Mouse (Mus musculus): ENCODE measurements around the gene Pef1. TPM values are rescaled to one million over a fixed set of nuclear protein-coding genes. Genes with fewer than 3 reads are reported as not detected.

Gene Pef1
- polyA plus RNA-seq, 1 experiment from 2014 or later: 75.1 TPM

- H3K36me3 ChIP-seq: no peaks in the 10 kb centered on the region
- 70% methylated on average over 3 of the region's 3 CpGs for WGBS
- H3K9ac ChIP-seq: no peak overlapping the region
- peaks cover 40% of the 10 kb centered on the region for H3K27me3 ChIP-seq
- H3K4me3 ChIP-seq (replicated peaks): no peak overlapping the region
- ATAC-seq (replicated peaks; ENCODE audit: low FRiP score): no peak
- no peaks in the 10 kb centered on the region for H3K4me1 ChIP-seq
- no peak overlapping the region for H3K4me2 ChIP-seq
- H3K9me3 ChIP-seq (replicated peaks): no peaks in the 10 kb centered on the region
- no peak overlapping the region for H3K27ac ChIP-seq
Measured at GRCm38 (mm10) chr4:130154250-130154649, 51.9 kb downstream of the Pef1 start.

DNA sequence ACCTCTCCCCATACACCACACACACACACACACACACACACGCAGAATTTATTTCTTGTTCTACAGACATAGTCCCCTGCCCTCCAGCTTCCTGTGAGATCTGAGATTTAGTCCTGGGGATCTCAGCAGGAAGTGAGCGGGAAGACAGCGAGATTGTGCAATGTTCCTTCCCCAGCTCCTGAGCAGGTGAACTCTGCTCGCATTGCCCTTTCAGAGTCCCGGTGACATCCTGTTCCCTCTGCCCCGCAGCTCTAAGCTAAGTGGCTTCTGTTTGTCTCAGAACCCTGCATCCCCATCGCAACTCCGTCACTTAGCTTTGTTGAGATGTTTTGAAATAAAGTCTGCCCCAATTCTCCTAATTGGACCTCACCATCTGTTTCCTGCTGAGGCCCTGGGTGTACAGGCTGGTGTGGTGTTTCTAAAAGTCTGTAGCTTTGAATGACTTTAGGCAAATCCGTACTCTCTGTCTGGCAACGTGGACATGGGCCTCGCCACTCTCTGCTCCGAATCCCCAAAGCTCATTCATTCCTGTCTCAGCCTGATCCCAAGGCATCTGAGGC, 54.5 kb downstream of the Pef1 start:
- no peaks in the 10 kb centered on the region for H3K9me3 ChIP-seq (replicated peaks)
- no peak overlapping the region for H3K4me2 ChIP-seq
- WGBS: 71% methylated on average over 12 of the region's 12 CpGs
- ATAC-seq (replicated peaks; ENCODE audit: low FRiP score): no peak
- no peaks in the 10 kb centered on the region for H3K36me3 ChIP-seq
- no peak overlapping the region for H3K27ac ChIP-seq
- H3K9ac ChIP-seq: no peak overlapping the region
- H3K4me3 ChIP-seq (replicated peaks): no peak overlapping the region
- H3K4me1 ChIP-seq: 0 out of 2 replicates have a peak, but pooled peaks cover 5% of the 10 kb centered on the region
- peaks cover 41% of the 10 kb centered on the region for H3K27me3 ChIP-seq

GRCm38 (mm10) chr4:130161349-130161748, 59.0 kb downstream of the Pef1 start:
- ATAC-seq (replicated peaks; ENCODE audit: low FRiP score): no peak
- H3K27ac ChIP-seq: no peak overlapping the region
- WGBS: 41% methylated on average over 4 of the region's 4 CpGs
- no peaks in the 10 kb centered on the region for H3K9me3 ChIP-seq (replicated peaks)
- H3K36me3 ChIP-seq: no peaks in the 10 kb centered on the region
- peaks cover 52% of the 10 kb centered on the region for H3K27me3 ChIP-seq
- H3K4me3 ChIP-seq (replicated peaks): no peak overlapping the region
- H3K4me1 ChIP-seq: peaks cover 33% of the 10 kb centered on the region
- no peak overlapping the region for H3K9ac ChIP-seq
- H3K4me2 ChIP-seq: no peak overlapping the region

DNA sequence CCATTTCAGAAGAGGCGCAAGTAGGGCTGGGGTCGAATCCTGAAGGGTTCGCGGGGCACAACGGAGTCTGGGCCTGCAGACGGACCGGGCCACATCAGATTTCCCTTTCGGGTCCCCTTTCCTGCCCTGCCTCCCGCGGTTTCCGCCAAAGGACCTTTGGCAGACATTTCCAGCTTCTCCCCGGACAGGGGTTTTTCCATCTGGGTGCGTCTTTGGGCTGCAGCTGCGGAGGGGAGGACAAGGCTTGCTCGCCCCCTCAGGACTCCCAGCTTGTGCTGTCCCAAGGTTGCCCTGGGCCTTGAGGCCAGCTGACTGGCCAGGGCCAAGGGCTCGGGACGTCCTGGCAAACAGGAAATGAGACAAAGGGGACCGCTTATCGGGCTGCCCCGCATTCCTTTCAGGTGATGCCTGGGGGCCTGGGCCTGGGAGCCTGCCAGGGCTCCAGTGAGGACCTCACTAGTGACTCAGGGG, 61.1 kb downstream of the Pef1 start:
- Histone ChIP-seq H3K4me2 (peak overlapping the region; percentile 56), H3K36me3 (no peaks in the 10 kb centered on the region), H3K9ac (peak overlapping the region; percentile 21; the same call in 1 of the 2 replicates), H3K27me3 (peaks cover 56% of the 10 kb centered on the region), H3K4me3 (replicated peaks) (peak overlapping the region; percentile 23), H3K9me3 (replicated peaks) (no peaks in the 10 kb centered on the region), H3K4me1 (peaks cover 53% of the 10 kb centered on the region), H3K27ac (peak overlapping the region; percentile 41; the same call in 1 of the 2 replicates)
- 3% methylated on average over 20 of the region's 20 CpGs for WGBS
- peak; percentile 23 for ATAC-seq (replicated peaks; ENCODE audit: low FRiP score)

GRCm38 (mm10) chr4:130164121-130164520, 61.8 kb downstream of the Pef1 start:
- ATAC-seq (replicated peaks; ENCODE audit: low FRiP score): no peak
- Histone ChIP-seq H3K9me3 (replicated peaks) (no peaks in the 10 kb centered on the region), H3K27me3 (peaks cover 56% of the 10 kb centered on the region), H3K4me3 (replicated peaks) (no peak overlapping the region), H3K4me2 (0 out of 2 replicates have a peak overlapping the region, but pooled peaks have one; percentile 56), H3K36me3 (no peaks in the 10 kb centered on the region), H3K27ac (0 out of 2 replicates have a peak overlapping the region, but pooled peaks have one; percentile 41), H3K4me1 (peaks cover 60% of the 10 kb centered on the region), H3K9ac (no peak overlapping the region)
- WGBS: 81% methylated on average over 6 of the region's 6 CpGs

- Histone ChIP-seq H3K4me2 (no peak overlapping the region), H3K36me3 (no peaks in the 10 kb centered on the region), H3K9me3 (replicated peaks) (no peaks in the 10 kb centered on the region), H3K27ac (no peak overlapping the region), H3K9ac (no peak overlapping the region), H3K27me3 (peaks cover 45% of the 10 kb centered on the region), H3K4me1 (peaks cover 70% of the 10 kb centered on the region), H3K4me3 (replicated peaks) (no peak overlapping the region)
- 79% methylated on average over 18 of the region's 18 CpGs for WGBS
- ATAC-seq (replicated peaks; ENCODE audit: low FRiP score): no peak
Measured at GRCm38 (mm10) chr4:130166061-130166460, 63.7 kb downstream of the Pef1 start.

GRCm38 (mm10) chr4:130166592-130166991, 64.2 kb downstream of the Pef1 start:
- Histone ChIP-seq H3K36me3 (no peaks in the 10 kb centered on the region), H3K9me3 (replicated peaks) (no peaks in the 10 kb centered on the region), H3K27me3 (peaks cover 41% of the 10 kb centered on the region), H3K4me1 (peaks cover 72% of the 10 kb centered on the region), H3K27ac (0 out of 2 replicates have a peak overlapping the region, but pooled peaks have one; percentile 5), H3K4me2 (no peak overlapping the region), H3K9ac (no peak overlapping the region), H3K4me3 (replicated peaks) (no peak overlapping the region)
- no peak for ATAC-seq (replicated peaks; ENCODE audit: low FRiP score)
- WGBS: 77% methylated on average over 8 of the region's 8 CpGs

DNA sequence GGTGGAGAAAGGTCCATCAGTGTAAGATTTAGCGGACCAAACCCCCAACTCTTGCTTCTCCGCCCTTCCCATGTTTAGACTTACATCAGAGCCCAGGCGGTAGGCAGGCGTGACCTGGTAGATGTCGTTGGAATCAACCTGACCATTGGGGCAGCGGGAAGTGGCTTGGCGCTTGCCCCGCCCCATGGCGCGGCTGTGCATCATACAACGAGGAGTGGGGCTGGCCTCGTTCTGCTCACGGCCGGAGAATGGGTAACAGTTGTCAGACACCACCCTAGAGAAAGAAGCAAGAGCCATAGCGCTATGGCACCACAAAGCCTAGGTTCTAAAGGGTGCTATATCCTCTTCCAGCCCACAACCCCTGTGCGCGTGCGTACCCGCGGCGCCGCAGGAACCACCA, 65.0 kb downstream of the Pef1 start:
- Histone ChIP-seq H3K9me3 (replicated peaks) (no peaks in the 10 kb centered on the region), H3K36me3 (no peaks in the 10 kb centered on the region), H3K4me2 (peak overlapping the region; percentile 49), H3K9ac (no peak overlapping the region; the same call in 1 of the 2 replicates), H3K4me1 (peaks cover 75% of the 10 kb centered on the region), H3K4me3 (replicated peaks) (peak overlapping the region; percentile 9; the same call in 1 of the 2 replicates), H3K27ac (peak overlapping the region; percentile 78; the same call in 1 of the 2 replicates), H3K27me3 (peaks cover 33% of the 10 kb centered on the region)
- ATAC-seq (replicated peaks; ENCODE audit: low FRiP score): no peak
- 53% methylated on average over 22 of the region's 22 CpGs for WGBS

GRCm38 (mm10) chr4:130167814-130168213, 65.5 kb downstream of the Pef1 start:
- Histone ChIP-seq H3K9me3 (replicated peaks) (no peaks in the 10 kb centered on the region), H3K27ac (peak overlapping the region; percentile 78), H3K4me3 (replicated peaks) (peak overlapping the region; percentile 10; the same call in 1 of the 2 replicates), H3K4me2 (peak overlapping the region; percentile 49), H3K9ac (no peak overlapping the region; the same call in 1 of the 2 replicates), H3K4me1 (peaks cover 75% of the 10 kb centered on the region), H3K36me3 (no peaks in the 10 kb centered on the region), H3K27me3 (peaks cover 28% of the 10 kb centered on the region)
- WGBS: 22% methylated on average over 9 of the region's 9 CpGs
- no peak; the same call in 1 of the 2 replicates for ATAC-seq (replicated peaks; ENCODE audit: low FRiP score)

- Histone ChIP-seq H3K27ac (peak overlapping the region; percentile 78), H3K4me3 (replicated peaks) (0 out of 2 replicates have a peak overlapping the region, but pooled peaks have one; percentile 10), H3K4me1 (peaks cover 75% of the 10 kb centered on the region), H3K36me3 (no peaks in the 10 kb centered on the region), H3K27me3 (peaks cover 27% of the 10 kb centered on the region), H3K4me2 (peak overlapping the region; percentile 49), H3K9ac (no peak overlapping the region), H3K9me3 (replicated peaks) (no peaks in the 10 kb centered on the region)
- peak; percentile 56 for ATAC-seq (replicated peaks; ENCODE audit: low FRiP score)
- WGBS: 22% methylated on average over 16 of the region's 16 CpGs
Measured at GRCm38 (mm10) chr4:130168280-130169183, 66.2 kb downstream of the Pef1 start.

DNA sequence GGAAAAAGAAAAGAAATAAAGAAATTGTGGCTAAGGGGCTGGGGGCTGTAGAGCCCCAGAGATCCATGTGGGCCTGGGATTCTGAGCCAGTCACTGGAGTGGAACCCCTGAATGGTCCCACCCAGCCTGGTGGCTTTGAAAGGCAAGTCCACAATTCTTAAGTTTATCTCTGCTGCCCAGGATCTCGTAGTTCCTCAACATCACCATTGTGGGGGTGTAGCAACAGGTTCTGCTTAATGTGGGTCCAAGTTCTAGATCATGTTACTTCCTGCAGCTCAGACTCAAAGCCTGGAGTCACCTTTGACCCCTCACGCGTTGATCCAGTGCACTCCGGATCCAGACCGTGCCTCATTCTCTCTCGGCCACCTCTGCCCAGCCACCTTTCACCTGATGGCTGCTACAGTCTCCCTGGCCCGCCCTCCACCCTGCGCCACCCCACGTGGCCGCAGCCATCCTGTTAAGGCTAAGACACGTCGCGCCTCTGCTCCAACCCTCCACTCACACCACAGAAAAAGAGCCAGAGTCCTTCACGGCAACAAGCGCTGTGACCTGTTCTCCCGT, 67.1 kb downstream of the Pef1 start:
- Histone ChIP-seq H3K4me1 (peaks cover 75% of the 10 kb centered on the region), H3K27me3 (peaks cover 25% of the 10 kb centered on the region), H3K4me2 (no peak overlapping the region), H3K36me3 (no peaks in the 10 kb centered on the region), H3K4me3 (replicated peaks) (no peak overlapping the region), H3K27ac (peak overlapping the region; percentile 78; the same call in 1 of the 2 replicates), H3K9ac (no peak overlapping the region), H3K9me3 (replicated peaks) (no peaks in the 10 kb centered on the region)
- 71% methylated on average over 16 of the region's 16 CpGs for WGBS
- ATAC-seq (replicated peaks; ENCODE audit: low FRiP score): no peak
